Mouse (Mus musculus) left cerebral cortex, postnatal 36 days (tissue): ENCODE results near the gene Runx1. TPM values are rescaled to one million over a fixed set of nuclear protein-coding genes. Genes with fewer than 3 reads are reported as not detected.

Source experiments
- DNase-seq, 2 experiments: peaks; one replicate each; pipeline ENCODE4 v3.0.0; 2021 to 2022; ENCODE audit warnings: low spot score in 2 of 2, mixed read lengths in 1 of 2
- intact Hi-C: fragments of 180-260 bp; cut with DNase I; formaldehyde crosslinking; loops from one replicate; pipeline ENCODE4 v1.15.1; 2025
- total RNA-seq, 2 experiments: library from RNA; stranded (reverse); gene quantifications; 2 replicates each; pipeline ENCODE4 v1.2.3; 2021

Gene Runx1
- 1 to 10 TPM; 1.1 TPM for total RNA-seq

GRCm38 (mm10) chr16:92825908-92826650 lies at the start of gene Runx1:
Runx1 (minus strand) TSS chr16:92826149.
- intact Hi-C loops: no loop called here
- DNase-seq: no peak

- intact Hi-C loops: no loop called here
- DNase-seq: no peak
Measured at GRCm38 (mm10) chr16:92874015-92874414, 48.1 kb upstream of the Runx1 start.

- intact Hi-C loops: no loop called here
- no peak for DNase-seq
Measured at GRCm38 (mm10) chr16:92871728-92872127, 45.8 kb upstream of the Runx1 start.

GRCm38 (mm10) chr16:92868550-92868949 lies 42.6 kb upstream of the Runx1 start:
- no peak for DNase-seq
- intact Hi-C loops: no loop called here

- no peak for DNase-seq
- intact Hi-C loops: no loop called here
Measured at GRCm38 (mm10) chr16:92867261-92867935, 41.4 kb upstream of the Runx1 start.

GRCm38 (mm10) chr16:92865314-92865713 lies 39.4 kb upstream of the Runx1 start:
- intact Hi-C loops: no loop called here

GRCm38 (mm10) chr16:92864191-92864590 lies 38.2 kb upstream of the Runx1 start:
- no peak for DNase-seq
- intact Hi-C loops: no loop called here

More at GRCm38 (mm10) chr16:92865314-92865713, 39.4 kb upstream of the Runx1 start:
- DNase-seq: no peak

GRCm38 (mm10) chr16:92863179-92863578 lies 37.2 kb upstream of the Runx1 start:
- intact Hi-C loops: no loop called here
- DNase-seq: no peak

- DNase-seq: no peak
- intact Hi-C loops: no loop called here
Measured at GRCm38 (mm10) chr16:92862430-92862829, 36.5 kb upstream of the Runx1 start.

- intact Hi-C loops: no loop called here
- DNase-seq: no peak
Measured at GRCm38 (mm10) chr16:92861571-92861970, 35.6 kb upstream of the Runx1 start.

- intact Hi-C loops: no loop called here
- DNase-seq: no peak
Measured at GRCm38 (mm10) chr16:92860649-92861048, 34.7 kb upstream of the Runx1 start.

- intact Hi-C loops: no loop called here
- DNase-seq: no peak
Measured at GRCm38 (mm10) chr16:92856779-92857178, 30.8 kb upstream of the Runx1 start.

- no peak for DNase-seq
- intact Hi-C loops: no loop called here
Measured at GRCm38 (mm10) chr16:92852276-92852675, 26.3 kb upstream of the Runx1 start.

- no peak for DNase-seq
Measured at GRCm38 (mm10) chr16:92850416-92850815, 24.5 kb upstream of the Runx1 start.

GRCm38 (mm10) chr16:92847762-92848300 lies 21.9 kb upstream of the Runx1 start:
- DNase-seq: no peak
- intact Hi-C loops: no loop called here

More at GRCm38 (mm10) chr16:92850416-92850815, 24.5 kb upstream of the Runx1 start:
- intact Hi-C loops: no loop called here

GRCm38 (mm10) chr16:92845244-92846225 lies 19.6 kb upstream of the Runx1 start:
- intact Hi-C loops: no loop called here
- DNase-seq: no peak

- DNase-seq: no peak
- intact Hi-C loops: no loop called here
Measured at GRCm38 (mm10) chr16:92838709-92839108, 12.8 kb upstream of the Runx1 start.

- DNase-seq: no peak
- intact Hi-C loops: no loop called here
Measured at GRCm38 (mm10) chr16:92831341-92831740, 5.4 kb upstream of the Runx1 start.

- DNase-seq: no peak
- intact Hi-C loops: no loop called here
Measured at GRCm38 (mm10) chr16:92830479-92830878, 4.5 kb upstream of the Runx1 start.
